Mouse (Mus musculus) embryonic facial prominence, embryonic 14.5 days (tissue): ENCODE measurements around the gene Ranbp6. TPM values are rescaled to one million over a fixed set of nuclear protein-coding genes. Genes with fewer than 3 reads are reported as not detected.

Experiments used
- ATAC-seq: fragments of 200-750 bp; cut with Nextera tagmentation; 2 replicates; pipeline ENCODE4 v1.8.0; 2017; ENCODE audit warnings: low read depth, moderate number of reproducible peaks, moderate TSS enrichment
- DNase-seq: peaks from one replicate; pipeline ENCODE4 v3.0.0-alpha.2; 2015; ENCODE audit warnings: low spot score
- H3K27ac ChIP-seq: fragments of 300-500 bp; sonication (generic); replicated peaks from 2 replicates; pipeline ENCODE4 v1.5.1; 2014; ENCODE audit warnings: low read depth, mild to moderate bottlenecking, low read length, moderate library complexity
- H3K27me3 ChIP-seq: fragments of 300-500 bp; sonication (generic); replicated peaks from 2 replicates; pipeline ENCODE4 v1.6.1; 2014; ENCODE audit warnings: low read length; ENCODE audit not compliant: control insufficient read depth, insufficient read depth
- H3K36me3 ChIP-seq: fragments of 300-500 bp; sonication (generic); 2 replicates; pipeline ENCODE4 v1.6.1; 2014; ENCODE audit warnings: low read length, mixed read lengths; ENCODE audit not compliant: control insufficient read depth, insufficient read depth
- H3K4me1 ChIP-seq: fragments of 300-500 bp; sonication (generic); 2 replicates; pipeline ENCODE4 v1.6.1; 2014; ENCODE audit warnings: antibody characterized with exemption, low read length; ENCODE audit not compliant: control insufficient read depth, insufficient read depth
- H3K4me2 ChIP-seq: fragments of 300-500 bp; sonication (generic); 2 replicates; pipeline ENCODE4 v1.6.1; 2014; ENCODE audit warnings: low read depth, mild to moderate bottlenecking, low read length, moderate library complexity, mixed read lengths
- H3K4me3 ChIP-seq: fragments of 300-500 bp; sonication (generic); 2 replicates; pipeline ENCODE4 v1.5.1; 2014; ENCODE audit warnings: low read depth, mild to moderate bottlenecking, low read length
- H3K9ac ChIP-seq: fragments of 300-500 bp; sonication (generic); 2 replicates; pipeline ENCODE4 v1.6.1; 2014; ENCODE audit warnings: low read depth, mild to moderate bottlenecking, low read length, moderate library complexity, mixed read lengths
- H3K9me3 ChIP-seq: fragments of 300-500 bp; sonication (generic); 2 replicates; pipeline ENCODE4 v1.6.1; 2016; ENCODE audit warnings: low read length; ENCODE audit not compliant: control insufficient read depth
- WGBS: fragments of 180-500 bp; shearing (Covaris S2); extraction: QIAGEN DNeasy Blood & Tissue Kit; methylation state at CpG from one replicate; pipeline ENCODE4 v1.1.7; 2014; 5-methylcytosine and 5-hydroxymethylcytosine counted together
- polyA plus RNA-seq: library from polyadenylated mRNA; unstranded; fragments of >200 nt; fragmentation: Nextera tagmentation; extraction: Ambion mirVana; gene quantifications from 2 replicates; pipeline ENCODE4 v1.2.1, GENCODE M21; 2014

Ranbp6 gene
- polyA plus RNA-seq, 1 experiment from 2014 or later: 19.5 TPM

DNA sequence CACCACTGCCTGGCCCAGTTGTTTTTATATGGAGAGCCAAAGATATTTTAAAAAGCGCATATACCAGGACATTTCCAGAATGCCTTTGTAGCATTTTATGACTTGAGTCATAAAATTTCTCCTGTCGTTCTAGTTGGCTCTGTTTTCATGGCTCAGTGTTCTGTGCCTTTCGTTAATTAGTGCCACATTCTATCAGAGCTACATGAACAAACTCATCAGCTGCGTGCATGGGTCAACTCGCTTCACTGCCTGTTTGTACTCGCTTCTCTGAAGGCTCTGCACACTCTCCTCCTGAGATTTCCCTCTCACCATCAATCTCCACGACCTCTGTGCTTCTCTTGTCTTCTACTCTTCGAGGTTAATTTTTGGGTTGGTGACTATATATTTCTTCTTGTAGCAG lies 30.2 kb upstream of the Ranbp6 start:
- H3K4me3 ChIP-seq: no peak overlapping the region
- no peaks in the 10 kb centered on the region for H3K9me3 ChIP-seq
- no peak for ATAC-seq
- no peak overlapping the region for H3K4me2 ChIP-seq
- no peaks in the 10 kb centered on the region for H3K27me3 ChIP-seq
- no peak overlapping the region for H3K9ac ChIP-seq
- DNase-seq: peak; percentile 34
- H3K4me1 ChIP-seq: peaks cover 18% of the 10 kb centered on the region
- H3K27ac ChIP-seq: peak overlapping the region; percentile 47
- H3K36me3 ChIP-seq: no peaks in the 10 kb centered on the region
- WGBS: 60% methylated on average over 8 of the region's 8 CpGs

GRCm38 (mm10) chr19:29840642-29841041 lies 27.9 kb upstream of the Ranbp6 start:
- Histone ChIP-seq H3K9me3 (no peaks in the 10 kb centered on the region), H3K9ac (no peak overlapping the region), H3K36me3 (no peaks in the 10 kb centered on the region), H3K4me1 (peaks cover 20% of the 10 kb centered on the region), H3K4me2 (no peak overlapping the region), H3K4me3 (no peak overlapping the region), H3K27ac (no peak overlapping the region; the same call in 1 of the 2 replicates), H3K27me3 (no peaks in the 10 kb centered on the region)
- DNase-seq (peak; percentile 81), ATAC-seq (no peak)
- 66% methylated on average over 4 of the region's 4 CpGs for WGBS

GRCm38 (mm10) chr19:29838636-29839135 lies 25.9 kb upstream of the Ranbp6 start:
- H3K4me1 ChIP-seq: peaks cover 6% of the 10 kb centered on the region; the same call in 1 of the 2 replicates
- H3K27me3 ChIP-seq: no peaks in the 10 kb centered on the region
- H3K9ac ChIP-seq: no peak overlapping the region
- ATAC-seq: no peak
- DNase-seq: no peak
- 79% methylated on average over 3 of the region's 3 CpGs for WGBS
- H3K4me2 ChIP-seq: no peak overlapping the region
- no peaks in the 10 kb centered on the region for H3K36me3 ChIP-seq
- H3K4me3 ChIP-seq: no peak overlapping the region
- no peak overlapping the region for H3K27ac ChIP-seq
- no peaks in the 10 kb centered on the region for H3K9me3 ChIP-seq

- DNase-seq: no peak
- ATAC-seq: no peak
- 0 out of 2 replicates have a peak, but pooled peaks cover 2% of the 10 kb centered on the region for H3K4me1 ChIP-seq
- H3K4me3 ChIP-seq: no peak overlapping the region
- no peaks in the 10 kb centered on the region for H3K9me3 ChIP-seq
- no peak overlapping the region for H3K4me2 ChIP-seq
- no peaks in the 10 kb centered on the region for H3K36me3 ChIP-seq
- H3K27me3 ChIP-seq: no peaks in the 10 kb centered on the region
- 52% methylated on average over 1 of the region's 1 CpGs for WGBS
- H3K9ac ChIP-seq: no peak overlapping the region
- H3K27ac ChIP-seq: no peak overlapping the region
These were observed 25.4 kb upstream of the Ranbp6 start for GRCm38 (mm10) chr19:29838171-29838570.

GRCm38 (mm10) chr19:29835364-29836034 lies 22.7 kb upstream of the Ranbp6 start:
- Histone ChIP-seq H3K4me2 (no peak overlapping the region), H3K4me1 (0 out of 2 replicates have a peak, but pooled peaks cover 2% of the 10 kb centered on the region), H3K9me3 (no peaks in the 10 kb centered on the region), H3K27ac (no peak overlapping the region), H3K36me3 (no peaks in the 10 kb centered on the region), H3K4me3 (no peak overlapping the region), H3K9ac (no peak overlapping the region), H3K27me3 (no peaks in the 10 kb centered on the region)
- ATAC-seq: peak; percentile 86
- peak; percentile 63 for DNase-seq
- WGBS: 29% methylated on average over 3 of the region's 3 CpGs

DNA sequence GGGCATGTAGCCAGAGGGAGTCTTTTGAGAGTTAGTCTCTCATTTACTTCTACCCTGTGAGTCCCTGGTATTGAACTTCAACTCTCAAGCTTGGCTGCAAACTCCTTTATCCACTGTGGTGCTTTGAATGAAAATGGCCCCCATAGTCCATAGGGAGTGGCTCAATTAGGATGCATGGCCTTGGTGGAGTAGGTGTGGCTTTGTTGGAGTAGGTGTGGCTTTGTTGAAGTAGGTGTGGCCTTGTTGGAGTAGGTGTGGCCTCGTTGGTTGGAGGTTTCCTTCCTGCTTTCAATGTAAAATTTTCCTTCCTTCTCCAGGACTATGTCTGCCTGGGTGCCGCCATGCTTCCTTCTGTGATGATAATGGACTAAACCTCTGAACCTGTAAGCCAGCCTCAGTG lies 18.1 kb upstream of the Ranbp6 start:
- H3K36me3 ChIP-seq: no peaks in the 10 kb centered on the region
- DNase-seq (no peak), ATAC-seq (no peak)
- H3K4me3 ChIP-seq: no peak overlapping the region
- 68% methylated on average over 2 of the region's 2 CpGs for WGBS
- H3K9me3 ChIP-seq: no peaks in the 10 kb centered on the region
- no peak overlapping the region for H3K9ac ChIP-seq
- no peaks in the 10 kb centered on the region for H3K27me3 ChIP-seq
- no peak overlapping the region for H3K4me2 ChIP-seq
- H3K27ac ChIP-seq: no peak overlapping the region
- H3K4me1 ChIP-seq: no peaks in the 10 kb centered on the region

DNA sequence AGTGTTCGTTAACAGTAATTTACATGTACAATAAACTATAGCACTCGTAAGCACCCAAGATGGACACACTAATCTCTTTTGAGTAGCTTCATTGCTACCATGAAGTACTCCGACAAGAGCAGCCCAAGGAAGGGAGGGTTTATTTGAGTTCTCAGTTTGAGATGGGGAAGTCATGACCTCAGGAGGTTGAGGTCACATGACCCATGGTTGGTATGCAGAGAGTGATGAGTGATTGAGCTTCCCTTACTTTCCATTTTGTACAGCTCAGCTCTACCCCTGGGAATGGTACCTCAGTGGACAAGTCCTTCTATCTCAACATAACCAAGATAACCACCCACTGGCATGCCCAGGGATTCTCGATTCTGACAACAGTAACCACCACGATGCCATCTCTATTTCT lies 15.8 kb upstream of the Ranbp6 start:
- Histone ChIP-seq H3K36me3 (no peaks in the 10 kb centered on the region), H3K27ac (no peak overlapping the region), H3K9me3 (no peaks in the 10 kb centered on the region), H3K27me3 (no peaks in the 10 kb centered on the region), H3K4me1 (no peaks in the 10 kb centered on the region), H3K4me2 (no peak overlapping the region), H3K9ac (no peak overlapping the region), H3K4me3 (no peak overlapping the region)
- no peak for DNase-seq
- no peak for ATAC-seq
- 75% methylated on average over 5 of the region's 5 CpGs for WGBS

DNA sequence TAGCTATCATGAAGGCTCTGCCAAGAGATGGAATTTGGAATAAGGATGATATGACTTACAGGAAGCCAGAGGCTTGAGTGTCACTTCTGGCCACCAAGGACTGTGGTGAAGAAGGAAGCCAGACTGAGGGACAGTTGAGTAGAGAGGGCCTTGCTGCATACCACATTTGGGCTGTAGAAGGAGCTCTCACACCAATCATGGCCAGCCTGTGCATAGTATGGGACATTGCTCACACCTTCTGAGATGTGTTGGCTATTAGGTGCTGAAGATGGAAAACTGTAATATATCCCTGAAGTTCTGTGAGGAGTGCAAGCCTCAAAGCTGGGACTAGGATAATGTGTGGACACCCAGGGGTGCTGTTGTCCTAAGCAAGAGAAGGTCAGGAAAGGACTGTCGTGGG lies 13.9 kb upstream of the Ranbp6 start:
- Histone ChIP-seq H3K4me3 (no peak overlapping the region), H3K36me3 (no peaks in the 10 kb centered on the region), H3K9me3 (no peaks in the 10 kb centered on the region), H3K4me2 (no peak overlapping the region), H3K27me3 (no peaks in the 10 kb centered on the region), H3K9ac (no peak overlapping the region), H3K4me1 (no peaks in the 10 kb centered on the region), H3K27ac (no peak overlapping the region)
- DNase-seq (peak; percentile 51), ATAC-seq (peak; percentile 79)
- 72% methylated on average over 1 of the region's 1 CpGs for WGBS

- Histone ChIP-seq H3K27ac (no peak overlapping the region), H3K4me1 (no peaks in the 10 kb centered on the region), H3K9ac (no peak overlapping the region), H3K4me3 (no peak overlapping the region), H3K9me3 (no peaks in the 10 kb centered on the region), H3K27me3 (no peaks in the 10 kb centered on the region), H3K36me3 (no peaks in the 10 kb centered on the region), H3K4me2 (no peak overlapping the region)
- DNase-seq (no peak), ATAC-seq (no peak)
- WGBS: 57% methylated on average over 2 of the region's 2 CpGs
These were observed 12.2 kb upstream of the Ranbp6 start for GRCm38 (mm10) chr19:29825003-29825402.
